Mouse (Mus musculus) embryonic facial prominence, embryonic 13.5 days (tissue): ENCODE measurements around the gene Rabac1. TPM values are rescaled to one million over a fixed set of nuclear protein-coding genes. Genes with fewer than 3 reads are reported as not detected.

Source experiments
- ATAC-seq: fragments of 200-750 bp; cut with Nextera tagmentation; 2 replicates; pipeline ENCODE4 v1.8.0; 2017; ENCODE audit warnings: low read depth; ENCODE audit not compliant: insufficient number of reproducible peaks, insufficient read depth, low FRiP score, low TSS enrichment
- H3K27ac ChIP-seq: fragments of 300-500 bp; sonication (generic); 2 replicates; pipeline ENCODE4 v1.5.1; 2015; ENCODE audit warnings: moderate library complexity, mild to moderate bottlenecking, inconsistent platforms
- H3K27me3 ChIP-seq: fragments of 300-500 bp; sonication (generic); 2 replicates; pipeline ENCODE4 v1.6.1; 2015; ENCODE audit warnings: mild to moderate bottlenecking, inconsistent platforms
- H3K36me3 ChIP-seq: fragments of 300-500 bp; sonication (generic); 2 replicates; pipeline ENCODE4 v1.6.1; 2015; ENCODE audit warnings: mild to moderate bottlenecking, inconsistent platforms
- H3K4me1 ChIP-seq: fragments of 300-500 bp; sonication (generic); 2 replicates; pipeline ENCODE4 v1.6.1; 2015; ENCODE audit warnings: inconsistent platforms
- H3K4me2 ChIP-seq: fragments of 300-500 bp; sonication (generic); 2 replicates; pipeline ENCODE4 v1.6.1; 2015; ENCODE audit warnings: moderate library complexity, mild to moderate bottlenecking, inconsistent platforms
- H3K4me3 ChIP-seq: fragments of 300-500 bp; sonication (generic); 2 replicates; pipeline ENCODE4 v1.5.1; 2015; ENCODE audit warnings: mild to moderate bottlenecking, inconsistent platforms
- H3K9ac ChIP-seq: fragments of 300-500 bp; sonication (generic); 2 replicates; pipeline ENCODE4 v1.6.1; 2015; ENCODE audit warnings: mild to moderate bottlenecking, inconsistent platforms
- H3K9me3 ChIP-seq: fragments of 300-500 bp; sonication (generic); 2 replicates; pipeline ENCODE4 v1.6.1; 2016; ENCODE audit warnings: inconsistent platforms
- WGBS: fragments of 180-500 bp; shearing (Covaris S2); methylation state at CpG from one replicate; pipeline ENCODE4 v1.1.7; 2015; ENCODE audit warnings: mixed read lengths; 5-methylcytosine and 5-hydroxymethylcytosine counted together
- polyA plus RNA-seq: library from polyadenylated mRNA; unstranded; fragments of >200 nt; fragmentation: Nextera tagmentation; extraction: Ambion mirVana; gene quantifications from 2 replicates; pipeline ENCODE4 v1.2.1, GENCODE M21; 2015

Rabac1 gene
- polyA plus RNA-seq, 1 experiment from 2014 or later, result 141 TPM

DNA sequence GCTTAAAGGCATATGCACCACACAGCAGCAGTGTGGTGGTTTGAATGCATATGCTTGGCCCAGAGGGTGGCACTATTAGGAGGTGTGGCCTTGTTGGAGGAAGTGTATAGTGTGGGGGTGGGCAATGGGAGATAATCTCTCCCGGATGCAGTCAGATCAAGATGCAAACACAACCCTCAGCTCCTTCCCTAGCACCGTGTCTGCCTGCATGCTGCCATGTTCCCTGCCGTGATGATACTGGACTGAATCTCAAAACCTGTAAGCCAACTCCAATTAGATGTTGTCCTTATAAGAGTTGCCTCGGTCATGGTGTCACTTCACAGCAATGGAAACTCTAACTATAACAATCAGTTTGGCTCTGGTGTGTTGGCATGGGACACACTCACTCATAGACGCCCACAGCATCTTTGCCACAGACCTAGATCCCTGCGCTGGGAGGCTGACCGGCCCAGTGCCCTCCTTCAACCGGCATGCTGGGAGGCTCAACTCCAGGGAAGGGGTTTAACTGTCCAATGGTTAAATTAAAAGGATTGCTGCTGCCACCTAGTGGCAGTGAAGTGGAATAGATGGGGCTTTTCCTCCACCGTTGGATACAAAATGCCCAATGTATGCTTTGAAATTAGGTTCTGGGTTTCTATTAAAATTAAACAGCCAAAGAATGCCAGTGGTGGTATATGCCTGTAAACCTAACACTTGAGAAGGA, 2.5 kb upstream of the Rabac1 start:
- no peaks in the 10 kb centered on the region; the same call in 1 of the 2 replicates for H3K36me3 ChIP-seq
- no peaks in the 10 kb centered on the region for H3K27me3 ChIP-seq
- no peak overlapping the region for H3K4me2 ChIP-seq
- H3K27ac ChIP-seq, result no peak overlapping the region
- H3K9ac ChIP-seq, result no peak overlapping the region
- no peak overlapping the region for H3K4me3 ChIP-seq
- ATAC-seq, result no peak
- peaks cover 11% of the 10 kb centered on the region; the same call in 1 of the 2 replicates for H3K4me1 ChIP-seq
- 27% methylated on average over 9 of the region's 9 CpGs for WGBS
- no peaks in the 10 kb centered on the region for H3K9me3 ChIP-seq

DNA sequence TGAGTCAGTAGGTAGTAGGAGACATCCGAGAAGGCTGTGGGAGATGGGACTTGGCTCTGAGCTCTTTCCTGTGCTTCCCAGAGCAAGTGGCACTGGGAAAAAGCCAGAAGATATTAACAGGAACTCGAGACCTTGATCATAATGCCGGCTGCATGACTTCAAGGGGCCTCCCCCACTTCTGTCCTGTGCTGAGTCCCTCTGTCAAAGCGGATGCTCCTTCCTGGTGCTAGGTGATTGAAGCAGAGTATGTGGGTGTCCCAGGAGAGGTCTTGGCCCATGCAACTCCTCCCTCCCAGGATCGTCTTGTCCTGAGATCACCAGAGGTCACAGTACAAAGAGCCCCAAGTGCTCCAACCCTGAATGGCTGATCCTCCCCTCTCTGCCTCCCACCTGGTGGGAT, 1.3 kb upstream of the Rabac1 start:
- Histone ChIP-seq H3K4me2 (no peak overlapping the region), H3K4me3 (no peak overlapping the region), H3K27me3 (no peaks in the 10 kb centered on the region), H3K9ac (0 out of 2 replicates have a peak overlapping the region, but pooled peaks have one; percentile 27), H3K27ac (no peak overlapping the region), H3K4me1 (peaks cover 11% of the 10 kb centered on the region; the same call in 1 of the 2 replicates), H3K36me3 (peaks cover 7% of the 10 kb centered on the region), H3K9me3 (no peaks in the 10 kb centered on the region)
- WGBS, result 64% methylated on average over 5 of the region's 5 CpGs
- ATAC-seq, result no peak

DNA sequence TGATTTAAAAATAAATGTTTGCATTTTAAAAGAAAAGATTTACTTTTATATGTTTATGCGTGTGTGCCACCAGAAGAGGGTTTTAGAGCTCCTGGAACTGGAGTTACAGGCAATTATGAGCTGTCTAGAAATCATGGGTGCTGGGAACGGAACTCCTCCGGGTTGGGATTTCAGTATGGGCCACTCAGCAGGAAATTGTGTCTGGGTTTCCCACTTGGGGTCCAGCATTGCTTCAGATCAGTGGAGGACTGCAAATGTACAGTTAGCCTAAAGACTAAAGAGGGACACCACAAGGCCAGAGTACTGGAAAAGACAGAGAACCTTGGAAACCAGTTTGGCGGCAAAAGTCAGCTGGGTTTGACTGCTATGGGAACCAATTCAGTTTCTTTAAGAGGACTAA, 654 bp upstream of the Rabac1 start:
- Histone ChIP-seq H3K27ac (no peak overlapping the region), H3K4me3 (no peak overlapping the region), H3K36me3 (peaks cover 7% of the 10 kb centered on the region), H3K27me3 (no peaks in the 10 kb centered on the region), H3K9me3 (no peaks in the 10 kb centered on the region), H3K4me1 (peaks cover 11% of the 10 kb centered on the region; the same call in 1 of the 2 replicates), H3K4me2 (no peak overlapping the region), H3K9ac (no peak overlapping the region)
- WGBS, result 80% methylated on average over 4 of the region's 4 CpGs
- no peak for ATAC-seq

DNA sequence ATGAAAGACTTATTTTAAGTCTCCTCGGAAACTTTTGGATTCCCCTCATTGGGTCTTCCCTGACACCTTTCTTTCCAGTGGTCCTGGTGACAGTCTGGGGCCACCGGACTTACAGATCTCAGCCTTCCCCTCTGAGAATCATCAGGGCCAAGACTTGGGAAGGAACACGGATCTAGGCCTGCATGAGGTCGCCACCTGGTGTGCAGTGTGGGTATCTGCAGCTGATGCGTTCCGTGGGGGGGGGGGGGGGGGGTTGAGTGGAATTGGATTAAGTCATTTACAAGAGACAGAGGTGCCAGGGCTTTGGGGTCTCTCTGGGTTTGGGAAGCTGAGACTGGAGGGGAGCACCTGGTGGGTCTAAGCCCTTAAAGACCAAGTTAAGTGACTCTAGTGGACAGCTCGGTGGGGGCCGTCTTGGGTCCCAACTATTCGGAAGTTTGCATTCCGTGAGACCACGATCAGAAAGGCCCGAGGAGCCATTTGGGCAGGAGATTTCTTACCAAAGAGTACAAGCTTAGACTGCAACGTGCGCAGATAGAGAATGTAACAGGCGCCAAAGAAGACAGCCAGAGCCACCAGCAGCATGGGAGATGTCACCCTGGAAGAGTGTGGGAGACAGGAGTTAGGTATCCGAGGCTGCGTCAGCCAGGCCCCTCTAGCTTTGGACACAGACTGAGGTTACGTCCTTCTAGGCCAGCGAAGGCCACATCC, 1.1 kb downstream of the Rabac1 start:
- Histone ChIP-seq H3K27ac (peak overlapping the region; percentile 72; the same call in 1 of the 2 replicates), H3K4me2 (peak overlapping the region; percentile 71), H3K36me3 (peaks cover 7% of the 10 kb centered on the region), H3K4me3 (peak overlapping the region; percentile 77), H3K9ac (peak overlapping the region; percentile 85), H3K27me3 (no peaks in the 10 kb centered on the region), H3K9me3 (no peaks in the 10 kb centered on the region), H3K4me1 (peaks cover 11% of the 10 kb centered on the region; the same call in 1 of the 2 replicates)
- WGBS, result 8% methylated on average over 19 of the region's 19 CpGs
- no peak; the same call in 1 of the 2 replicates for ATAC-seq

DNA sequence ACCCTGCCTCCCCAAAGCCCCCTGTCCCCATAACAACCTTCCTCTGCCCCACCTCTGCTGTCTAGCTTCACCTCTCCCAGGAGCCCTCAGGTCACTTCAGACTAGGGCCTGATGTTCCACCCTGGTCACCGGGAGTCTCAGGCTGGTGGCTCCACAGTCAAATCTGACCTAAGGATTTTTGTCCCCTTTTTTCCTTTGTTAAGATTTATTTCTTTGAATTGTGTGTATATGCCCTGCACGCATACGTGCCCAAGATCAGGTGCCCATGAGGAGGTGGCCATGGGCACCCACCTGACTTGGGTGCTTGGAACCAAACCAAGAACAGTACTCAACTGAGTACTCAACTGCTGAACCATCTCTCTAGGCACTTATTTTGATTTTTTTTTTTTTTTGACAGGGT, 2.2 kb downstream of the Rabac1 start:
- no peak overlapping the region for H3K27ac ChIP-seq
- H3K4me1 ChIP-seq, result peaks cover 11% of the 10 kb centered on the region; the same call in 1 of the 2 replicates
- H3K36me3 ChIP-seq, result peaks cover 7% of the 10 kb centered on the region
- no peaks in the 10 kb centered on the region for H3K27me3 ChIP-seq
- H3K4me2 ChIP-seq, result no peak overlapping the region
- no peaks in the 10 kb centered on the region for H3K9me3 ChIP-seq
- 94% methylated on average over 3 of the region's 3 CpGs for WGBS
- no peak overlapping the region for H3K4me3 ChIP-seq
- 0 out of 2 replicates have a peak overlapping the region, but pooled peaks have one; percentile 21 for H3K9ac ChIP-seq
- ATAC-seq, result no peak

DNA sequence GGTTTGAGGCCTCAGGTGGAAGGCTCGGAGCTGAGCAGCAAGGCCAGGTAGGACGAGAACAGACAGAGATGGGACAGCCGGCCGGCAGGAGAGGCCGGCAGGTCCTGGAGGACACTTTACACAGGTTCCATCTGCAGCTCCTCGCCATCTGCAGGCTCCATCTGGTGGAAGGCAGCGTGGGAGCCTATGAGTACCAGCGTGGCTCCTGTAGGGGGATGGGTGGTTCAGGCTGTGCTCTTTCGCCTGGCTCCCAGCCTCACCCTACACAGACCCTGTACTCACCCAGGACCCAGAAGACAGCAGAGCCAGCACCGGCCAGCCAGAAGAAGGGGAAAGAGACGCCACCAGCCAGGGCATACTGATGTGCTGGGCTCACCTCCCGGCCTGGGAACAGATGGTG, 2.7 kb downstream of the Rabac1 start:
- H3K36me3 ChIP-seq, result peaks cover 7% of the 10 kb centered on the region
- H3K9me3 ChIP-seq, result no peaks in the 10 kb centered on the region
- no peak overlapping the region for H3K27ac ChIP-seq
- H3K9ac ChIP-seq, result peak overlapping the region; percentile 21; the same call in 1 of the 2 replicates
- peaks cover 11% of the 10 kb centered on the region; the same call in 1 of the 2 replicates for H3K4me1 ChIP-seq
- no peak overlapping the region for H3K4me3 ChIP-seq
- H3K27me3 ChIP-seq, result no peaks in the 10 kb centered on the region
- WGBS, result 78% methylated on average over 12 of the region's 12 CpGs
- no peak for ATAC-seq
- no peak overlapping the region for H3K4me2 ChIP-seq

DNA sequence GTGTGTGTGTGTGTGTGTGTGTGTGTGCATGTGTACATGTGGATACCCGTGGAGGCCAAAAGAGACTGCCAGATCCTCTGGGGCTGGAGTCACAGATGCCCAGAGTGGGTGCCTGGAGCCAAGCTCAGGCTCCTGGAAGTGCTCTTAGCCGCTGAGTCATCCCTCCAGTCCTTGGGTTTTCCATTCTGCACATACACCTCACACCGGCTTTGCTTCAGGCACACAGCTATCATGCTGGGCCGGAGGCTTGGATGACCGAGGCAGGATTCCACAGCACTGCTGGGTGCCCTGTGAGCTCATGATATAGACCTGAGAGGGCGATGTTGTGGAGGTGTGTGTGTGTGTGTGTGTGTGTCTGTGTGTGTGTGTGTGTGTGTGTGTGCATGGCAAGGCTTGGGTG, 4.1 kb downstream of the Rabac1 start:
- WGBS, result 65% methylated on average over 6 of the region's 6 CpGs
- H3K27ac ChIP-seq, result no peak overlapping the region
- no peak for ATAC-seq
- H3K9me3 ChIP-seq, result no peaks in the 10 kb centered on the region
- H3K9ac ChIP-seq, result no peak overlapping the region
- no peak overlapping the region for H3K4me3 ChIP-seq
- H3K27me3 ChIP-seq, result no peaks in the 10 kb centered on the region
- H3K36me3 ChIP-seq, result peaks cover 7% of the 10 kb centered on the region
- H3K4me2 ChIP-seq, result no peak overlapping the region
- peaks cover 11% of the 10 kb centered on the region; the same call in 1 of the 2 replicates for H3K4me1 ChIP-seq

DNA sequence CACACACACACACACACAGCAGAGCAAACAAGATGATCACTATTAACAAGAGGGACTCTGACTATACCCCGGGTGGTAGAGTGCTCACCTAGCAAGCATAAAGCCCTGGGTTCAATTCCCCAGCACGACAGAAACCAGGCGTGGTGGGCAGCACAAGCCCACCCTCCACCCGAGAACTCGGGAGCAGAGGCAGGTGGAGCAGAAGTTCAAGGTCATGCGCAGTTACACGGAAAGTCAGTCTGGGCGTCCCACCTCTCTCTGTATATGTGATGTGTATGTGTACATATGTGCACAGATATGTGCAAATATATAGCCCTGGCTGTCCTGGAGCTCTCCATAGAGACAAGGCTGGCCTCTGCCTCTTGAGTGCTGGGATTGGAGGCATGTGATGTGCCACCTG, 4.6 kb downstream of the Rabac1 start:
- H3K27me3 ChIP-seq, result no peaks in the 10 kb centered on the region
- peaks cover 11% of the 10 kb centered on the region; the same call in 1 of the 2 replicates for H3K4me1 ChIP-seq
- peaks cover 7% of the 10 kb centered on the region for H3K36me3 ChIP-seq
- H3K9ac ChIP-seq, result no peak overlapping the region
- no peak overlapping the region for H3K27ac ChIP-seq
- H3K9me3 ChIP-seq, result no peaks in the 10 kb centered on the region
- no peak for ATAC-seq
- no peak overlapping the region for H3K4me2 ChIP-seq
- no peak overlapping the region for H3K4me3 ChIP-seq
- WGBS, result 85% methylated on average over 8 of the region's 8 CpGs

DNA sequence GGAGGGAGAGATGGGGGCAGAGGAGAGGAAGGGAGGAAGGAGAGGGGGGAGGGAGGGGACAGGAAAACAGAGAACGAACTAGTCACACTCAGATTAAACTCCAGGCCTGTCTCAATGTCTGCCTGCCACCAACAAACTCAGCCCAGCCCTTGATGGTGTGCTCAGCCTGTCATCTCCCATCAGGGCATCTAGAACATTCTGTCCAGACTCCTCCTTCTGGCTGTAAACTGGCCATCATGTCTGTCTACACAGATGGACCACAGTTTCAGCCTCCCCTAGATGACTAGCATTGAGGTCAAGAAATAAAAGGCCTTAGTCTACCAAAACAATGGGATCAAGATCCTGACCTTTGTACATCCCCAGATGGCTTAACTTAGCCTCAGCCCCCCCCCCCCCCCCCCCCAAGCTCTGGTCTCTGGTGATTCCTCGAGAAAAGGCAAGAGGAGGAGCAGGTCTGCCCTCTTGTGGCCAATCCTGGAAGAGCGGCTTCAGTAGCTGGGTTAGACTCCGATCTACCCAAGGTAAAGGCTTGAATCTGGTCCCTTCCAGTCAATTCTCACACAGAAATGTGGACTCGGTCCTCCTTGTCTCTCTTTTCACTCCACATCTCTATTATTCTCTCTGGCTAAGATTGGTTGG, 7.5 kb downstream of the Rabac1 start:
- Histone ChIP-seq H3K9me3 (no peaks in the 10 kb centered on the region), H3K4me3 (no peak overlapping the region), H3K9ac (no peak overlapping the region), H3K27ac (no peak overlapping the region), H3K27me3 (no peaks in the 10 kb centered on the region), H3K4me1 (no peaks in the 10 kb centered on the region), H3K4me2 (no peak overlapping the region), H3K36me3 (peaks cover 7% of the 10 kb centered on the region)
- no peak for ATAC-seq
- WGBS, result 6% methylated on average over 5 of the region's 5 CpGs

DNA sequence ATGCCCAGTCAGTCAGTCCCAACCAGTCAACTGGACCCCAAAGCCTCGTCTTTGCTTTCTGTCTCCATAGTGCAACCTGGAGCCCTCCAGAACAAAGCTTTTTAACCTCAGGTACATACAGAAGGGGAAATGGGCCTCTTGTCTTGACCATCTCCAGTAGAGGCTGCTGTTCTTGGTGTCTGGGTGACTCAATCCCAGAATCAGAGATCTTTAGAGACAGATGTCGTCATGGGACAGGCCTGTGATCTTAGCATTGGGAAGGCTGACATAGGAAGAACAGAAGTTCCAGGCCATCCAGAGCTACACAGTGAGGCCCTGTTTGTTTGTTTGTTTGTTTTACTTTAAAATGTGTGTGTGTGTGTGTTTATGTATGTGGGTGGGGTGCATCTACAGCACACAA, 8.3 kb downstream of the Rabac1 start:
- no peaks in the 10 kb centered on the region for H3K9me3 ChIP-seq

DNA sequence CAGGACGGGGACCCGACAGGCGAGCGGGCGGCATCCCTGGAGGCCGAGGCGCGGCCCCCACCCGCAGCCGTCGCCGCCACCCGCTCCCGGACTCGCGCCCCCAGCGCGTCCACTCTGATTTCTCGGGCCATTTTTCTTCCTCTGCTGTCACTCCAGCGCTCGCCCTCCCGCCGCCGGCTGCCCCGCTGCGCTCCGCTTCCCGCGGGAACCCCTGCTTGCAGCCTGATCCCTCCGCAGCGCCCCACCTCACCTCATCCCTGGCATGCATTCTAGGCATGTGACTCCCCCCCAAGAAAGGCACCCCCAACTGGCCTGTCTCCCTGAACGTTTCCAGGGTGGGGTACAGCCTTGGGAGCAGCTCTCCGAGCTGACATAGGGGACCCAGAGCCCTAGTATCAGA, 17.3 kb downstream of the Rabac1 start:
- H3K9ac ChIP-seq, result peak overlapping the region; percentile 61
- peaks cover 73% of the 10 kb centered on the region for H3K27me3 ChIP-seq

More for the DNA sequence above, 8.3 kb downstream of the Rabac1 start:
- H3K4me2 ChIP-seq, result no peak overlapping the region
- H3K4me3 ChIP-seq, result no peak overlapping the region
- H3K27ac ChIP-seq, result no peak overlapping the region
- H3K9ac ChIP-seq, result no peak overlapping the region
- no peaks in the 10 kb centered on the region for H3K27me3 ChIP-seq
- no peaks in the 10 kb centered on the region for H3K36me3 ChIP-seq
- ATAC-seq, result no peak
- whole genome bisulfite sequencing, result 72% methylated on average over 2 of the region's 2 CpGs
- no peaks in the 10 kb centered on the region for H3K4me1 ChIP-seq

More for the DNA sequence above, 17.3 kb downstream of the Rabac1 start:
- H3K27ac ChIP-seq, result no peak overlapping the region
- peaks cover 9% of the 10 kb centered on the region; the same call in 1 of the 2 replicates for H3K4me1 ChIP-seq
- peak overlapping the region; percentile 65 for H3K4me2 ChIP-seq
- no peaks in the 10 kb centered on the region for H3K36me3 ChIP-seq
- H3K9me3 ChIP-seq, result 0 out of 2 replicates have a peak, but pooled peaks cover 3% of the 10 kb centered on the region
- H3K4me3 ChIP-seq, result peak overlapping the region; percentile 45
- 2% methylated on average over 33 of the region's 33 CpGs for WGBS
- ATAC-seq, result no peak
